ENCODE assay signal across 7 mouse cellular contexts in the genomic region with DNA sequence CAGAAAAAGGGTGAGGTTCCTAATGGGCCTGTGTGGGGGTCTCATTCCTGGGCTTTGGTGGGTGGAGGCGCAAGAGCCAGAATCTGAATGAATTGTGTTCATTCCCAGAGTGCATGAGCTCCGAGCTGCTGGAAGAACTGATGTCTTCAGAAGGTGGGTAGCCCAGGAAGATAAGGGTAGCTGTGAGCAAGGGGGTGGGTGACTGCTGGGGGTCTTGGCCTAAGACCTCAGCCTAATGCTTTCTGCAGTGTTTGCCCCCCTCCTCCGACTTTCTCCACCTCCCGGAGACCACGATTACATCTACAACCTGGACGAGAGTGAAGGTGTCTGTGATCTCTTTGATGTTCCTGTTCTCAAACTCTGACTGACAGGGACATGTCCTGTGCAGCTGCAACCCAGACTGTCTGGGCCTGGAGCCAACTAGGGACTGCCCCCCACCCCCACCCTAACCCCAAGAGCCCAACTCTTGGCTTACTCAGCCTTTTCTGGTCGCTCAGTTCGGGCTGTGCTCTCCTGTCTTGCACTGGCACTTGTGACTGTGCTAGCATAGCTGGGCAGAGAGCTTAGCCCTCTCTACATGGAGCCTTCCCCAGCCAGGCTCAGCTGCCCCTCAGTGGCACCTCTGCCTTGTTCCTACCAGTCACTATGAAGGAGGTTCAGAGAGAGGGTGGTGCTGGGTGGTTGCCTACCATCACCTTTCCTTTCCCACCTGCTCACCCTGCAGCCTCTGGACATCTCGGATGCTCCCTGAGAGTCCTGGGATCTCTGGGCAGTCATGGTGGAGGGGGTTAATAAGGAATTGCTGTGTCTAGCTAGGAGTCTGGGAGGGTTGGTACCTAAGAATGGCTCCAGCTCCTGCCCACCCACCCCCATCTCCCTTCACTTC. TPM values are rescaled to one million over a fixed set of nuclear protein-coding genes. Genes with fewer than 3 reads are reported as not detected.
DNase-seq lines count a peak whose midpoint lies in the region; ATAC-seq and TF ChIP-seq lines count a peak whose summit lies in the region.

No protein-coding gene starts in this region.

- peaks cover 24% of the 10 kb centered on the region; the same call in 1 of the 2 replicates for H3K4me1 ChIP-seq in heart, postnatal 0 days (ENCODE audit: control insufficient read depth, insufficient read depth)
- peaks cover 11% of the 10 kb centered on the region for H3K4me1 ChIP-seq in midbrain, embryonic 15.5 days

- TF ChIP-seq EP300 in heart, postnatal 0 days (IDR thresholded peaks at IDR 0.05; ENCODE audit: low read depth), result no peak

- no peaks in the 10 kb centered on the region for H3K9me3 ChIP-seq in heart, postnatal 0 days (replicated peaks; ENCODE audit: control insufficient read depth, low read length)
- no peaks in the 10 kb centered on the region for H3K9me3 ChIP-seq in midbrain, embryonic 15.5 days

- WGBS in heart, postnatal 0 days, result 33% methylated on average over 9 of the region's 9 CpGs
- 60% methylated on average over 9 of the region's 9 CpGs for WGBS in midbrain, embryonic 15.5 days

- no peak for DNase-seq in left cerebral cortex, adult 2 months (ENCODE audit: extremely low spot score in 1 of 2, low spot score in 2 of 2)
- DNase-seq in left cerebral cortex, adult 8-10 months (ENCODE audit: low spot score in 2 of 2), result no peak
- DNase-seq in heart, postnatal 0 days (ENCODE audit: low spot score), result no peak
- no peak for DNase-seq in layer of hippocampus, postnatal 14 days (ENCODE audit: low spot score in 2 of 2)
- no peak for DNase-seq in gastrocnemius, postnatal 4 days (ENCODE audit: low spot score in 2 of 2)

- peak; percentile 51 for ATAC-seq in activated CD4-positive, CD25-positive, alpha-beta regulatory T cell, adult 4 months
- ATAC-seq in heart, postnatal 0 days (ENCODE audit: insufficient read depth, low read depth), result peak; percentile 22; the same call in 1 of the 2 replicates
- ATAC-seq in midbrain, embryonic 15.5 days (replicated peaks), result peak; percentile 30

- H3K9ac ChIP-seq in heart, postnatal 0 days (replicated peaks; ENCODE audit: low read depth, low read length), result no peak overlapping the region
- no peak overlapping the region for H3K9ac ChIP-seq in midbrain, embryonic 15.5 days

- peaks cover 54% of the 10 kb centered on the region for H3K36me3 ChIP-seq in heart, postnatal 0 days (replicated peaks; ENCODE audit: control insufficient read depth, insufficient read depth, low read length)
- peaks cover 41% of the 10 kb centered on the region for H3K36me3 ChIP-seq in midbrain, embryonic 15.5 days (replicated peaks)

- H3K27ac ChIP-seq in left cerebral cortex, adult 2 months, result peak overlapping the region; percentile 32
- peak overlapping the region; percentile 66; the same call in 1 of the 2 replicates for H3K27ac ChIP-seq in heart, postnatal 0 days (ENCODE audit: low read depth)
- H3K27ac ChIP-seq in midbrain, embryonic 15.5 days, result 0 out of 2 replicates have a peak overlapping the region, but pooled peaks have one; percentile 9

- no peak for TF ChIP-seq CTCF in left cerebral cortex, adult 2 months (IDR thresholded peaks at IDR 0.05)
- TF ChIP-seq CTCF in heart, postnatal 0 days (IDR thresholded peaks at IDR 0.05; ENCODE audit: low read depth), result no peak

- intact Hi-C loops in left cerebral cortex, adult 2 months (cut with DNase I), result no loop called here

- no peak overlapping the region for H3K4me3 ChIP-seq in left cerebral cortex, adult 2 months
- no peak overlapping the region for H3K4me3 ChIP-seq in heart, postnatal 0 days (ENCODE audit: low read depth, low read length)
- H3K4me3 ChIP-seq in midbrain, embryonic 15.5 days, result no peak overlapping the region

- H3K4me2 ChIP-seq in heart, postnatal 0 days (ENCODE audit: low read depth, low read length), result no peak overlapping the region
- no peak overlapping the region for H3K4me2 ChIP-seq in midbrain, embryonic 15.5 days

- H3K27me3 ChIP-seq in heart, postnatal 0 days (ENCODE audit: control insufficient read depth, insufficient read depth, low read length), result no peaks in the 10 kb centered on the region
- no peaks in the 10 kb centered on the region for H3K27me3 ChIP-seq in midbrain, embryonic 15.5 days (replicated peaks)

RNA-seq across cellular contexts. Expression of a gene that starts 0.8 kb away (rescaled TPM):
- 1 to 10 TPM; 1.4 to 1.9 TPM for total RNA-seq in left cerebral cortex, adult 2 months (2021)
- 1 to 10 TPM; 1.5 to 3.0 (median 2.3) TPM for total RNA-seq in left cerebral cortex, adult 8-10 months (2022)
- 1 to 10 TPM; 6.6 to 7.4 TPM for polyA plus RNA-seq in activated CD4-positive, CD25-positive, alpha-beta regulatory T cell, adult 4 months (2017; shearing (Covaris generic))
- total RNA-seq in heart, postnatal 0 days (2014; rRNA removed; ENCODE audit: low replicate concordance), result 1.4 and 2.2 TPM in 2 replicates
- polyA plus RNA-seq in heart, postnatal 0 days (2015; fragmentation: Nextera tagmentation; extraction: Ambion mirVana), result 1.6 and 1.9 TPM in 2 replicates
- 1.1 and 1.3 TPM in 2 replicates for polyA plus RNA-seq in midbrain, embryonic 15.5 days (2015; fragmentation: Nextera tagmentation; extraction: Ambion mirVana)
- total RNA-seq in layer of hippocampus, postnatal 14 days (2021), result 1 to 10 TPM; 1.2 to 1.4 TPM
- 1 to 10 TPM; 1.0 to 1.1 TPM for total RNA-seq in gastrocnemius, postnatal 4 days (2021)

RNA-seq across cellular contexts. Expression of a gene that starts 7.1 kb away (rescaled TPM):
- total RNA-seq in left cerebral cortex, adult 2 months (2021), result 10 to 100 TPM; 36.4 to 39.3 TPM
- total RNA-seq in left cerebral cortex, adult 8-10 months (2022), result 10 to 100 TPM; 31.2 to 39.0 (median 34.8) TPM
- 10 to 100 TPM; 49.1 to 64.7 TPM for polyA plus RNA-seq in activated CD4-positive, CD25-positive, alpha-beta regulatory T cell, adult 4 months (2017; shearing (Covaris generic))
- total RNA-seq in heart, postnatal 0 days (2014; rRNA removed; ENCODE audit: low replicate concordance), result 19.2 and 27.9 TPM in 2 replicates
- 21.8 and 22.6 TPM in 2 replicates for polyA plus RNA-seq in heart, postnatal 0 days (2015; fragmentation: Nextera tagmentation; extraction: Ambion mirVana)
- polyA plus RNA-seq in midbrain, embryonic 15.5 days (2015; fragmentation: Nextera tagmentation; extraction: Ambion mirVana), result 45.3 and 48.9 TPM in 2 replicates
- 10 to 100 TPM; 28.8 to 33.6 TPM for total RNA-seq in layer of hippocampus, postnatal 14 days (2021)
- 10 to 100 TPM; 27.4 to 31.1 TPM for total RNA-seq in gastrocnemius, postnatal 4 days (2021)

RNA-seq across cellular contexts. Expression of a gene that starts 8.7 kb away (rescaled TPM):
- total RNA-seq in left cerebral cortex, adult 2 months (2021), result 1 to 10 TPM; 1.1 to 2.2 TPM
- 1 to 10 TPM; 1.4 to 2.2 (median 1.8) TPM for total RNA-seq in left cerebral cortex, adult 8-10 months (2022)
- polyA plus RNA-seq in activated CD4-positive, CD25-positive, alpha-beta regulatory T cell, adult 4 months (2017; shearing (Covaris generic)), result 1 to 10 TPM in 1 of 2 experiments, under 1 TPM in 1; 0.54 to 2.0 TPM
- 6.1 and 10.6 TPM in 2 replicates for total RNA-seq in heart, postnatal 0 days (2014; rRNA removed; ENCODE audit: low replicate concordance)
- polyA plus RNA-seq in heart, postnatal 0 days (2015; fragmentation: Nextera tagmentation; extraction: Ambion mirVana), result 9.5 and 9.9 TPM in 2 replicates
- polyA plus RNA-seq in midbrain, embryonic 15.5 days (2015; fragmentation: Nextera tagmentation; extraction: Ambion mirVana), result 11.8 and 12.7 TPM in 2 replicates
- total RNA-seq in layer of hippocampus, postnatal 14 days (2021), result 1 to 10 TPM; 2.1 to 2.3 TPM
- 1 to 10 TPM; 8.1 to 8.7 TPM for total RNA-seq in gastrocnemius, postnatal 4 days (2021)

RNA-seq across cellular contexts. Expression of a gene that starts 14.9 kb away (rescaled TPM):
- total RNA-seq in left cerebral cortex, adult 2 months (2021), result 10 to 100 TPM; 28.0 to 30.0 TPM
- total RNA-seq in left cerebral cortex, adult 8-10 months (2022), result 10 to 100 TPM; 22.0 to 26.7 (median 24.2) TPM
- 1 to 10 TPM in 1 of 2 experiments, under 1 TPM in 1; 0.79 to 1.1 TPM for polyA plus RNA-seq in activated CD4-positive, CD25-positive, alpha-beta regulatory T cell, adult 4 months (2017; shearing (Covaris generic))
- total RNA-seq in heart, postnatal 0 days (2014; rRNA removed; ENCODE audit: low replicate concordance), result 0.43 and 3.5 TPM in 2 replicates
- 3.3 and 3.5 TPM in 2 replicates for polyA plus RNA-seq in heart, postnatal 0 days (2015; fragmentation: Nextera tagmentation; extraction: Ambion mirVana)
- polyA plus RNA-seq in midbrain, embryonic 15.5 days (2015; fragmentation: Nextera tagmentation; extraction: Ambion mirVana), result 165 and 173 TPM in 2 replicates
- 10 to 100 TPM; 32.4 to 33.1 TPM for total RNA-seq in layer of hippocampus, postnatal 14 days (2021)
- total RNA-seq in gastrocnemius, postnatal 4 days (2021), result 1 to 10 TPM; 3.8 to 6.3 TPM

RNA-seq across cellular contexts. Expression of a gene that starts 21.5 kb away (rescaled TPM):
- 1 to 10 TPM; 6.6 to 6.8 TPM for total RNA-seq in left cerebral cortex, adult 2 months (2021)
- total RNA-seq in left cerebral cortex, adult 8-10 months (2022), result 1 to 10 TPM; 5.8 to 8.7 (median 7.1) TPM
- 1 to 10 TPM; 1.4 to 2.7 TPM for polyA plus RNA-seq in activated CD4-positive, CD25-positive, alpha-beta regulatory T cell, adult 4 months (2017; shearing (Covaris generic))
- total RNA-seq in heart, postnatal 0 days (2014; rRNA removed; ENCODE audit: low replicate concordance), result 4.0 and 5.8 TPM in 2 replicates
- 1.1 and 1.5 TPM in 2 replicates for polyA plus RNA-seq in heart, postnatal 0 days (2015; fragmentation: Nextera tagmentation; extraction: Ambion mirVana)
- polyA plus RNA-seq in midbrain, embryonic 15.5 days (2015; fragmentation: Nextera tagmentation; extraction: Ambion mirVana), result 0.68 and 1.1 TPM in 2 replicates
- total RNA-seq in layer of hippocampus, postnatal 14 days (2021), result 1 to 10 TPM; 5.0 to 8.3 TPM
- 1 to 10 TPM; 3.6 to 4.1 TPM for total RNA-seq in gastrocnemius, postnatal 4 days (2021)

Comparison
In these comparisons a context has a peak if more than half of its experiments do, and no peak if none do; other contexts are left out.
1. H3K27ac ChIP-seq: peak in every context shown above with its lines; median percentile 66 in heart, postnatal 0 days; 32 in left cerebral cortex, adult 2 months; 9 in midbrain, embryonic 15.5 days.